Mouse (Mus musculus): ENCODE measurements around the gene Arnt2.

- TF ChIP-seq CTCF (IDR thresholded peaks at IDR 0.05; ENCODE audit: low read depth, low read length) (no peak), GATA2 (IDR thresholded peaks at IDR 0.05; ENCODE audit: borderline replicate concordance, low read depth, low read length) (no peak), POLR2AphosphoS5 (IDR thresholded peaks at IDR 0.05; ENCODE audit: insufficient replicate concordance, low read depth, low read length) (no peak), GATA1 (IDR thresholded peaks at IDR 0.05; ENCODE audit: borderline replicate concordance, low read length) (no peak)
These were observed 36.3 kb downstream of the Arnt2 start for GRCm38 (mm10) chr7:84373691-84374090.

Measured in G1E (cell line).